Mouse (Mus musculus) lung, postnatal 25 days (tissue): Measurements from ENCODE around the gene Rybp.
A peak's percentile ranks its signal among the peaks of the same experiment; 100 is the strongest.

Experiments used
- DNase-seq: peaks from one replicate; pipeline ENCODE4 v3.0.0; 2022; ENCODE audit warnings: low spot score

The Rybp gene

DNA sequence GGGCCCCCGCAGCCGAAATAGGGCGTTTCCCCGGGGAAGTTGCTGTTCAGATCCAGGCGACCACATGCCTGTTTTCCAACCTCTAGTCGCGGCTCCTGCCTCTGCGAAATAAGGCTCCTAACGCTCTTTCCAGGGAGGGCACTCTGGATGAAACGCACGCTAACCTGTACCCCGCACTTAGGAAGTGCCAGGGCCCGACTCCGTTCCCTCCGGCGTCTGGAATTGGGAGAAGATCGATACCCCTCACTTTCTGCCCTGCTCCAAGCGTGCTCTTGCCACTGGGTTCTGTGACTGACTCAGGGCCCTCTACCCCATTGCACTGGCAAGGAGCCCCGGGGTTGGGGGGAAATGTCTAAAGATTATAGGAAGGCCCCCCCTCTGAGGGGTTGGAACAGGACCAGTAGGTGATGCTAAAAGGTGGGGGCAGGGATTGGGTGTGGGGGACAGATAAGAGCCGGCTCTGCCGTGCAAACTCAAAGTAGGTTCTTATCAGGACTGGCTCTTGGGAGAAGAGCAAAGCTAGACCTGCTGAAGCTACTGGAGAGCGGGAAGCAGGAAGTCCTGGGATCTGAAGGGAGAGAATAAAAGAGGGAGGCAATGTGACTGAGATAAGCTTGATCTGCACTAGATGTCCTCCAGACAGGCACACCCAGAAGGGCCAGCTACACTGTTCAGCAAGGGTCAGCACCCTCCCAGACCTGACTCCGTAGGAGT is 888 bp upstream of the Rybp start:
- DNase-seq, result peak; percentile 27

GRCm38 (mm10) chr6:100286573-100287333 is 532 bp downstream of the Rybp start:
- peak; percentile 73 for DNase-seq

DNA sequence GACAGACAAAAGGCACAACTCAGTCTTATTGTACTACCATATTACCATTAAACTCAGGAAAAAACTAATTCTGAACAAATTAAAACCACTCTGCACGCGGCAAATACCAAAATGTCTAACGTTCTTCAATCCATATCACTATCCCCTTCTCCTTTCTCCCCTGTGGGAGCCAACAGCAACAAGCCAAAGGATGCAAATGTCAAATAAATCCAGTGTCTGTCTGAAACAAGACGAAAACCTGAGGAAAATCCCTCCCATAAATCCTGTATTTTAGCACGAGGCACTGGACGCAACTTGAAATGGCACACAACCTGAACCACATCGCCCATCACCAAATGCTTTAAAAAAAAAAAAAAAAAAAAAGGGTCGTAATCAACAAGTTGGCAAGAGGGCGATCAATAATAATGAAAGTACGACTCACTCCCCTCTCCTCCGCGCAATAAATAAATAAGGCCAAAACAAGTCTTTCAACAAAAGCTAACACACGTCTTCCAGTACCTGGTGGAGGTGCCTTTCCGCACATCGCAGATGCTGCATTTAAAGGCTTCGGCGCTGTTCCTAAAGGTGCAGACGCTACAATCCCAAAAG is 1.2 kb downstream of the Rybp start:
- no peak for DNase-seq

DNA sequence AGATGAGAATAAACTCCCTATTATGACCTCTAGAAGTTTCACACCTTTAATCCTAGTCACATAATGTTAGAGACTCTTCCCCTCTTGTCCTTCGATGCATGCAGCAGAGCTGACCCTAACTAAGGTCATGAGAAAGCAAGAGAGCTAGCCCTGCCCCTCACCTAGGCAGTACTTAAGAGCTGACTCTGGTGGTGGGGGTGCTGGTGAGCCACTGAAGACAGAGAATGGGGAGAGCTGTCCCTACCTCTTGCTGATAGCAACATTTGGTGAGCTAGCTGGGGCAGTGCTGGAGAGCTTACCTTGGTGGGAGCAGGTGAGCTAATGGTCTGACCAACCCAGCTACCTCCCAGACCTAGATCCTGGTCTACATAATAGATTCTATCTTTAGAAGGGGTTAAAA is 8.4 kb downstream of the Rybp start:
- no peak for DNase-seq

DNA sequence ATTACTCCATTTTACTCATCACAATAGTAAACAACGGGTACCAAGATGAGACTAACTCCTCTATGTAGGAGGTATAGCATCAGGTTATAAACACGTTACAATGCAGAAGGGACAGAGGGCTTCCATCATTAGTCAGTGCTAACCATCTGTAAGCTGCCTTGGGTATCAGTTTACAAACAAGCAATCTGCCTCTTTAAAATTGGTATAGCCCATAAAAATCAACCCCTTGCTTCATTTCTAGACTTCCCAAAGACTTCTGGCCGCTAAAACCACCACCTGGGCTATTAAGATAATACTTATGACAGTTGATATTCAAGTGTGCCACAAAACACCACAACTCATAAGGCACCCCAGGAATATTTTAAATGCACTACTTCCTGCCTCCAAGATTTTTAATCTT is 10.9 kb downstream of the Rybp start:
- DNase-seq, result no peak

- DNase-seq, result no peak
Measured at GRCm38 (mm10) chr6:100275643-100276042, 11.6 kb downstream of the Rybp start.

DNA sequence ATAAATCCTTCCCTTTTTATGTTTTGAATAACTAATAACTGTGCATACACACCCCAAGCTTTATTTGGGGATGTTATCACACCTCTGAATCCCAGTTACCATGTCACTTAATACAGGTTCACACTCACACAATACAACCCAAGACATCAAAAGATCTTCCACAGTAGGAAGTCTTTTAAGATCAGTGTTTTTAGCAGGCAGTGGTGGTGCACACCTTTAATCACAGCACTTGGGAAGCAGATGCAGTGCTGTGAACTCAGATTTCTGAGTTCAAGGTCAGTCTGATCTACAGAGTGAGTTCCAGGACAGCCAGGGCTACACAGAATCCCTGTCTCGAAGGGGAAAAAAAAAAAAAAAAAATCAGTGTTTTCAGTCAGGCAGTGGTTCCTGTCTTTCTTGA is 13.7 kb downstream of the Rybp start:
- DNase-seq, result no peak

- DNase-seq, result no peak
Measured at GRCm38 (mm10) chr6:100271992-100272391, 15.3 kb downstream of the Rybp start.

- DNase-seq, result no peak
Measured at GRCm38 (mm10) chr6:100270765-100271164, 16.5 kb downstream of the Rybp start.

DNA sequence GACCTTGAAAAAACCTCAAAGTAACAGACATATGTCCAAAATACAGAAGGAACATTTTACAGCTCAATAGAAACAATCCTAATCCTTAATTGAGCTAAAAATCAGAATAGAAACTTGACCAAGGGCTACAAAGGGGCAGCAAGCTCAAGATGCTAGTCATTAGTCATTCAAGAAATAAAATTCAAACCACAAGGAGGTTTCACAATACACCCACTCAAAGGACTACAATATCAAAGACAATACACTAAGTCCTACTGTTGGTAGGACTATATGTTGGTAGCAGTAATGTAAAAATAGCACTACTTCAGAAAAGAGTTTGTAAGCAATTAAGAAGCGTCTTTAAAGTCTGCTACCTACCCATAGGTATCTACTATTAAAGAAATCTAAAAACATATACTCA is 27.7 kb downstream of the Rybp start:
- peak; percentile 18 for DNase-seq

GRCm38 (mm10) chr6:100258278-100258677 is 29.0 kb downstream of the Rybp start:
- DNase-seq, result no peak

GRCm38 (mm10) chr6:100255411-100255810 is 31.9 kb downstream of the Rybp start:
- no peak for DNase-seq

- no peak for DNase-seq
Measured at GRCm38 (mm10) chr6:100254671-100255070, 32.6 kb downstream of the Rybp start.

DNA sequence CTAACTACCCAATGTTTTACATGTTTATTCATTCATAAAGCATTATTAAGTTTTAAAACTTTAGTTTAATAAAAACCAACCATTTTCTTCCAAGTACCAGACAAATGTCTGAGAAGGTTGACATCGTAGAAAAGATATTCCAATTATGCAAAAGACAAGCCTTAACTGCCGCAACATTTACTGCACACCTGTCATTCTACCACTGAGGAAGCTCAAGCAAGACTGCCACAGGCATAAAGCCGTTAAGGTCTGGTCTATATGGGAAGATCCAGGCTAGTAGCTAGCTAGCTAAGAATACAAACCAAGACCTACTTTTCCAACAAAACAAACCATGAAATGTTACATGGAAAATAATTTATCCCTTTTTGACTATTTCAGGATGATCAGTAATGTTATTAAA is 42.8 kb downstream of the Rybp start:
- DNase-seq, result no peak

DNA sequence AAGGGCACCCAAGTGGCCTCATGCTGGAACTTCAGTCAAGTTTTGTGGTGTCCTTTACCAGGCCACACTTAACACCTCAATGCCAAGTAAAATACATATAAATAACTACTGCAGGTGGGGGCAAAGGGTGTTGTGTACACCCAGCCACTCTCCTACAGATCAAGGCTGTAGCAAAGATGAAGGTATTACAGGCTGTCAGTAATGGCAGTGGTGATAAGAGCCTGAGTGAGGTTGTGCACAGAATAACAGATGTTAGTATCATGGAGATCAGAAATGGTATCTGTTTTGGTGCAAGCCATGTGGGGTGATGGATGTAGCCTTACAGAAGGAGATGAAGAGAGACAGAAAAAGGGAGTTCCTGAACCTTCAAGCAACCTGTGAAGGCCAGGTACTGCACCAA is 52.2 kb downstream of the Rybp start:
- DNase-seq, result no peak

GRCm38 (mm10) chr6:100233522-100233921 is 53.8 kb downstream of the Rybp start:
- no peak for DNase-seq

GRCm38 (mm10) chr6:100233061-100233460 is 54.2 kb downstream of the Rybp start:
- no peak for DNase-seq

- DNase-seq, result no peak
Measured at GRCm38 (mm10) chr6:100226204-100226603, 61.1 kb downstream of the Rybp start.

DNA sequence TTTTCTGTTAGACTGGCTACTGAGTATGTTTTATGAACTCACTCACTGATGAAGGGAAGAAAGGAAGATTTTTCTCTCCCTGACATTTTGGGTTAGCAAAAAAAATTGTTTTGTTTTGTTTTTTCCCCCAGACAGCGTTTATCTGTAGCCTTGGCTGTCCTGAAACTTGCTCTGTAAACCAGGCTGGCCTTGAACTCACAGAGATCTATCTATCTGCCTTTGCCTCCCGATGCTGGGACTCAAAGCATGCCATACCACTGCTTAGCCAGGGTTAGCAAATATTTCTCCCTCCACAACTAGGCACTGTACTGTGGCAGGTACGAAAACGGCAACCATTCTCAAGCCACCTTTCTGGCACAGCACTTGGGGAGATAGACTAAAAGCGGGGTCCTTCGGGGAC is 63.4 kb downstream of the Rybp start:
- DNase-seq, result no peak

- no peak for DNase-seq
Measured at GRCm38 (mm10) chr6:100223435-100223834, 63.9 kb downstream of the Rybp start.

- no peak for DNase-seq
Measured at GRCm38 (mm10) chr6:100222927-100223326, 64.4 kb downstream of the Rybp start.

DNA sequence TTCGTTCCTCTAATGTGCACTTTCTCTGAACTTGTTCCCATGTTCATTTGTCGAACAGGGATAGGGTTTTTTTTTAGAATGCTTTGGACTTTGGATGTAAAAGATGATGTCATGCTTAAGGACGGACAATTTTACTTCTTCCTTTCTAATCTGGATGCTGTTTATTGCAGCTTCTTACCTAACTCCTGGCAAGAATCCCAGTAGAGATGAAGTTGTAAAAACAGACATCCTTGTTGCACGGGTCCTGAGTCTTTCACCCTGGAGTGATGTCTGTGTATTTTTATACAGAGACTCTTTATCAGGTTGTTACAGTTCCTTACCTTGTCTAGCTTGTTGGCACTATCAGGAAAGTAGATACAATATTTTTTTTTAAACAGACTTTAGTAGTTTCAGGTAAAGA is 65.5 kb downstream of the Rybp start:
- DNase-seq, result no peak

- no peak for DNase-seq
Measured at GRCm38 (mm10) chr6:100220917-100221560, 66.2 kb downstream of the Rybp start.
